Mouse (Mus musculus): ENCODE data around the gene Ythdf2. TPM values are rescaled to one million over a fixed set of nuclear protein-coding genes. Genes with fewer than 3 reads are reported as not detected.
A peak's percentile ranks its signal among the peaks of the same experiment; 100 is the strongest.

Gene Ythdf2
- polyA plus RNA-seq, 1 experiment from 2014 or later = 87.7 TPM

DNA sequence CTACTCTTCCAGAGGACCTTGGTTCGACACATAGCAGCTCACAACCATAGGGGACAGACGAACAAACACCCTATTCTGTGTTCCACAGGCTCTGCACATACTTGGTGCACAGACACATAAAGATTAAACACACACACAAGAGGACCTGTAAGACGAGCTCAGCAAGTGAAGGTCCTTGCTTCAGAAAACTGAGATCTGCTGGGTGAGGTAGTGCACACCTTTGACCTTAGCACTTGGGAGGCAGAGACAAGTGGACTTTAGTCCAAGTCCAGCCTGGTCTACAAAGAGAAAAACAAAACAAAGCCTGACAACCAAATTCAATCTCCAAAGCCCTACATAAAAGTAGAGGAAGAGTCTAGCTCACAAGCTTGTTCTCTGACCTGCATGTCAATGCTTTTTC is 17.1 kb downstream of the Ythdf2 start:
- DNase-seq (ENCODE audit: low spot score) (no peak), ATAC-seq (replicated peaks; ENCODE audit: low FRiP score, low read depth) (no peak)
- H3K4me1 ChIP-seq (replicated peaks; ENCODE audit: insufficient read depth, low read length) = no peaks in the 10 kb centered on the region
- no peak overlapping the region for H3K4me3 ChIP-seq (replicated peaks; ENCODE audit: low read depth, low read length)
- no peaks in the 10 kb centered on the region for H3K9me3 ChIP-seq (replicated peaks; ENCODE audit: low read length)
- 74% methylated on average over 3 of the region's 3 CpGs for WGBS
- no peak overlapping the region for H3K27ac ChIP-seq
- H3K27me3 ChIP-seq (ENCODE audit: insufficient read depth, low read length) = no peaks in the 10 kb centered on the region
- H3K4me2 ChIP-seq (ENCODE audit: low read length) = no peak overlapping the region
- H3K36me3 ChIP-seq (ENCODE audit: insufficient read depth, low read length) = peaks cover 7% of the 10 kb centered on the region
- no peak overlapping the region for H3K9ac ChIP-seq (ENCODE audit: low read depth, low read length)
- no peak for TF ChIP-seq CTCF (IDR thresholded peaks at IDR 0.05; ENCODE audit: low read depth)

DNA sequence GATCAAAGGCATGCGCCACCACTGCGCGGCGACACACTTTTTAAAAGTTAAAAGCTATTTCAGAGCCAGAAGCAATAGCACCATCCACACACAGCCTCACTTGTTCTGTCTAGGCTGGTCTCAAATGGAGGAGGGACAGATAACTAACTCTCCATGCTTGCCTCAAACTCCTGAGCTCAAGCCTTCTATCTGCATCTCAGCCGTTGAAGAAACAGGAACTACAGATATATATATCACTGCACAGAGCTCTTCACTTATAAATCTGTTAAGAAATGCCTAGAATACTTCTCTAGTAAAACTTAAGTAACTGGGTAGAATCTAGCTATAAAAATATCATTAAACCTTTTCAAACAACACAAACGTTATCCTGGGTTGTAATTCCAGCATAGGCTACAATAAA is 17.7 kb downstream of the Ythdf2 start:
- Histone ChIP-seq H3K4me2 (ENCODE audit: low read length) (no peak overlapping the region), H3K4me1 (replicated peaks; ENCODE audit: insufficient read depth, low read length) (no peaks in the 10 kb centered on the region), H3K36me3 (ENCODE audit: insufficient read depth, low read length) (peaks cover 7% of the 10 kb centered on the region), H3K9ac (ENCODE audit: low read depth, low read length) (no peak overlapping the region), H3K9me3 (replicated peaks; ENCODE audit: low read length) (no peaks in the 10 kb centered on the region), H3K27ac (no peak overlapping the region), H3K4me3 (replicated peaks; ENCODE audit: low read depth, low read length) (no peak overlapping the region), H3K27me3 (ENCODE audit: insufficient read depth, low read length) (no peaks in the 10 kb centered on the region)
- ATAC-seq (replicated peaks; ENCODE audit: low FRiP score, low read depth) = no peak
- no peak for DNase-seq (ENCODE audit: low spot score)
- no peak for TF ChIP-seq CTCF (IDR thresholded peaks at IDR 0.05; ENCODE audit: low read depth)
- WGBS = 87% methylated on average over 6 of the region's 6 CpGs

DNA sequence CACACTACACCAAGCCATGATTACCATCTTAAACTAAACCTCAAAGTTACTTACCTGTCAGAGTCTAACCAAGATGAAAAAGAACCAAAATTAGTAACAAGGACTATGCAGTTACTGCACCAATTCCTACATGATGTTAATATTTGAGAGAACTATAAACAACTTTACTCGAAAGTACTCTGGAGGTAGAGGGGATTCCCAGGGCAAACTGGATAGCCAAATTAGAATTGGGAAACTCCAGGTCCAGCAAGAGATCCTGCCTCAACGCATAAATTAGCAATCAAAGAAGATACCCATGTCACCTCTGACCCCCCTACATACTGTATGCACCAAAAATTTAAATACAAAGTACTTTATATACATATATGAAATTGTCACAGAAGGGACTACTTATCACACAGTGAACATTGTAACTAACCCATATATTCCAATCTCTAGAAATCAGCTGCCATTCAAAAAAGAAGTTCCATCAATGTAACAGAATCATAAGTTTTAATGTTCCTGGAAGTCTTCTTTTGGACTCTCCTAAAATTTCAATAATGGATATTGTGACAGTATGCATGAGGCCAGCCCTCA is 24.2 kb downstream of the Ythdf2 start:
- no peak overlapping the region for H3K27ac ChIP-seq
- H3K4me1 ChIP-seq (replicated peaks; ENCODE audit: insufficient read depth, low read length) = no peaks in the 10 kb centered on the region
- H3K9me3 ChIP-seq (replicated peaks; ENCODE audit: low read length) = no peaks in the 10 kb centered on the region
- TF ChIP-seq CTCF (IDR thresholded peaks at IDR 0.05; ENCODE audit: low read depth) = no peak
- H3K27me3 ChIP-seq (ENCODE audit: insufficient read depth, low read length) = no peaks in the 10 kb centered on the region
- WGBS = 90% methylated on average over 2 of the region's 2 CpGs
- ATAC-seq (replicated peaks; ENCODE audit: low FRiP score, low read depth) (no peak), DNase-seq (ENCODE audit: low spot score) (no peak)
- no peak overlapping the region for H3K4me3 ChIP-seq (replicated peaks; ENCODE audit: low read depth, low read length)
- no peak overlapping the region for H3K4me2 ChIP-seq (ENCODE audit: low read length)
- H3K9ac ChIP-seq (ENCODE audit: low read depth, low read length) = no peak overlapping the region
- H3K36me3 ChIP-seq (ENCODE audit: insufficient read depth, low read length) = peaks cover 25% of the 10 kb centered on the region

DNA sequence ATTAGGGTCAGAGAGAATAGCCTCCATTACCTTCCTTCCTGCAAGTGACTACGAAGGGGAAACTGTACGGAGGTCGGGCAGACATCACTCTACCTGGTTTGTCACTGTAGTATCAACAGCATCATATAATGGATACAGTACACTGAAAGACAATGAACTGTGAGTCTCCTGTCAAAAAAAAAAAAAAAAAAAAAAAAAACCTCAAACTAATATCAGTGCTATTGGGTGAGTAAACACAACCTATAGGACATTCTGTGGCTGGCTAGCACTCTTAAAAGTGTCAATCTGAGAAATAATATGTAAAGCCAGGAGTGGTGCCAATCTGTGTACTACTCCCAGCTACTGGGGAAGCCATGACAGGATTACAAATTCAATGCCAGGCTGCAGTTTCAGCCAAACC is 28.9 kb downstream of the Ythdf2 start:
- no peak overlapping the region for H3K4me2 ChIP-seq (ENCODE audit: low read length)
- no peaks in the 10 kb centered on the region for H3K4me1 ChIP-seq (replicated peaks; ENCODE audit: insufficient read depth, low read length)
- no peak overlapping the region for H3K9ac ChIP-seq (ENCODE audit: low read depth, low read length)
- 93% methylated on average over 3 of the region's 3 CpGs for WGBS
- no peak overlapping the region for H3K4me3 ChIP-seq (replicated peaks; ENCODE audit: low read depth, low read length)
- H3K9me3 ChIP-seq (replicated peaks; ENCODE audit: low read length) = no peaks in the 10 kb centered on the region
- ATAC-seq (replicated peaks; ENCODE audit: low FRiP score, low read depth) (no peak), DNase-seq (ENCODE audit: low spot score) (no peak)
- peaks cover 18% of the 10 kb centered on the region; the same call in 1 of the 2 replicates for H3K36me3 ChIP-seq (ENCODE audit: insufficient read depth, low read length)
- no peak for TF ChIP-seq CTCF (IDR thresholded peaks at IDR 0.05; ENCODE audit: low read depth)
- H3K27me3 ChIP-seq (ENCODE audit: insufficient read depth, low read length) = no peaks in the 10 kb centered on the region
- H3K27ac ChIP-seq = no peak overlapping the region

DNA sequence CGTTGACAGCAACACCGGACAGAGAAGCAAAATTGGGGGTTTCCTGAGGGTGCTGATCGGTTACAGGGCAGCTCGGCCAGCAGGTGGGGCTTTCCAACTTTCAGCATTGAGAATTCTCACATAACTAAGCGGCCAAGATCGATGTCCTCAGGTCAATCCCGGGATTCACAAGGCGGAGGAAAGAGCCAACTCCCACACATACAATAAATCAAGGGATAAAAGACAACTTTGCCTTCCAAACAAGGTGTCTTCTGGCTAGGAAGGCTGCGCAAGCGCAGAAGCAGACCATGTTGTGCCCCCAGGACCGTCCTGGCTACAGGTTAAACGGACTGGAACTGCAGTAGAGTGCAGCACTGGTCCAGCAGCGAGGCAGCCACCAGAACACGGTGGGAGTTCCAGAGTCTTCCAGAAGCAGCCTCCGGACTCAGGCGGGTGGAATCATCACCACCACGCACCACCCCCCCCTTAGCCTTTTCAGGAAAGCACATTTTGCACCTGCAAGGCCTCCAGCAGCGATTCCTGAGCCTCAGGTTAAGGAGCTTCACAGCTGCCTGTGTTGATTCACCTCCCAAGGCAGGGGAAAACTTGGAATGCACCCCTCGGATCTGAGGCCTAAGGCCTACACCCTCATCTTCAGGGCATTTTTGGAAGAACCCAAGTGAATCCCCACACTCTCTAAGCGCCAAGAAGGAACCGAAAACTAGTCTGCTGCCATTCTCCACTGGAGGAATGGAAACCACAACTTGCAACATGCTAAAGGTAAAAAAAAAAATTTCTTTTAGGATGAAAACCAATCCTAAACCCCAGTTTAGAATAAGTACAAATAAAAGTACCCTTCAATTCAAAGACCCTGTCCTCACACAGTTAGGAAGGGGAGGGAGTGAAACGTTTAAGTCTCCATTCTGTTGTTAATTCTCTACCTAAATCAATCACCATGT is 30.1 kb downstream of the Ythdf2 start:
- DNase-seq (ENCODE audit: low spot score) (peak; percentile 81), ATAC-seq (replicated peaks; ENCODE audit: low FRiP score, low read depth) (peak; percentile 79)
- Histone ChIP-seq H3K36me3 (ENCODE audit: insufficient read depth, low read length) (peaks cover 18% of the 10 kb centered on the region; the same call in 1 of the 2 replicates), H3K4me1 (replicated peaks; ENCODE audit: insufficient read depth, low read length) (no peaks in the 10 kb centered on the region), H3K9ac (ENCODE audit: low read depth, low read length) (no peak overlapping the region), H3K4me3 (replicated peaks; ENCODE audit: low read depth, low read length) (no peak overlapping the region), H3K27ac (peak overlapping the region; percentile 43; the same call in 1 of the 2 replicates), H3K27me3 (ENCODE audit: insufficient read depth, low read length) (no peaks in the 10 kb centered on the region), H3K4me2 (ENCODE audit: low read length) (no peak overlapping the region; the same call in 1 of the 2 replicates), H3K9me3 (replicated peaks; ENCODE audit: low read length) (no peaks in the 10 kb centered on the region)
- WGBS = 33% methylated on average over 22 of the region's 22 CpGs
- peak; percentile 64 for TF ChIP-seq CTCF (IDR thresholded peaks at IDR 0.05; ENCODE audit: low read depth)

DNA sequence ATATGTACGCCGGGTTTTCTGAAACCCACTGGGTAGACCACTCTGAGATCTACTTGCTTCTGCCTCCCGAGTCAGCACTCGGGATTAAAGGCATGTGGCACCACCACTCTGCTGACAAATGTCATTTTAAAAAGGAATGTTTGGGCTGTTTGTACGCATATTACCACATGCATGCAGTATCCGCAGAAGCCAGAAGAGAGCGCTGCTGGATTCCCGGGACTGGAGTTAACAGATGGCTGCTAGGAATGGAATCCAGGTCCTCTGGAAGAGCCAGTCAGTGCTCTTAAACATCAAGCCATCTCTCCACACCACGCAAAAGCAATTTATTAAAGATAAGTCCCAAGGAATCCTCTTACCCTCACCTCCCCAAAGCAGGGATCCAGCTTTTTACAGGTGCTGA is 31.4 kb downstream of the Ythdf2 start:
- no peaks in the 10 kb centered on the region for H3K9me3 ChIP-seq (replicated peaks; ENCODE audit: low read length)
- H3K36me3 ChIP-seq (ENCODE audit: insufficient read depth, low read length) = peaks cover 16% of the 10 kb centered on the region; the same call in 1 of the 2 replicates
- TF ChIP-seq CTCF (IDR thresholded peaks at IDR 0.05; ENCODE audit: low read depth) = peak; percentile 55
- no peak overlapping the region for H3K9ac ChIP-seq (ENCODE audit: low read depth, low read length)
- no peaks in the 10 kb centered on the region for H3K4me1 ChIP-seq (replicated peaks; ENCODE audit: insufficient read depth, low read length)
- WGBS = 81% methylated on average over 9 of the region's 9 CpGs
- no peak overlapping the region for H3K27ac ChIP-seq
- DNase-seq (ENCODE audit: low spot score) (peak; percentile 39), ATAC-seq (replicated peaks; ENCODE audit: low FRiP score, low read depth) (no peak)
- no peaks in the 10 kb centered on the region for H3K27me3 ChIP-seq (ENCODE audit: insufficient read depth, low read length)
- no peak overlapping the region for H3K4me2 ChIP-seq (ENCODE audit: low read length)
- no peak overlapping the region for H3K4me3 ChIP-seq (replicated peaks; ENCODE audit: low read depth, low read length)
